Mouse (Mus musculus) gastrocnemius, postnatal 14 days (tissue): ENCODE measurements around the gene Hapln3. TPM values are rescaled to one million over a fixed set of nuclear protein-coding genes. Genes with fewer than 3 reads are reported as not detected.

ENCODE experiments used
- DNase-seq: peaks from one replicate; pipeline ENCODE4 v3.0.0; 2021; ENCODE audit warnings: mixed read lengths
- intact Hi-C: fragments of 180-260 bp; cut with DNase I; formaldehyde crosslinking; loops from one replicate; pipeline ENCODE4 v1.15.1; 2025; ENCODE audit warnings: low total_unique reads
- long read RNA-seq, 2 experiments: library from polyadenylated mRNA; stranded (forward); transcript quantifications; one replicate each; pipeline ENCODE4 v2.0.0; 2021
- total RNA-seq, 2 experiments: library from RNA; stranded (reverse); gene quantifications; 2 replicates each; pipeline ENCODE4 v1.2.3; 2021

Hapln3 gene
- under 1 TPM; 0.49 to 0.55 TPM for total RNA-seq
- long read RNA-seq, experiment 1, partial matches to known transcripts = 0 of 1 reads
- long read RNA-seq, experiment 1, other reads (novel, unspliced or antisense) = 0 of 1 reads
- long read RNA-seq, experiment 2, partial matches to known transcripts = 0 of 1 reads
- long read RNA-seq, experiment 2, other reads (novel, unspliced or antisense) = 0 of 1 reads

GRCm38 (mm10) chr7:79130843-79131444, at the start of gene Hapln3:
Gene Hapln3, minus strand, starts transcription at chr7:79131018.
- intact Hi-C loops = no loop called here
- no peak for DNase-seq

GRCm38 (mm10) chr7:79173800-79174199, 43.0 kb upstream of the Hapln3 start:
- DNase-seq = no peak
- intact Hi-C loops = loop anchor here (2.0 kb wide), 1 partner anchor 21 kb away; no protein-coding TSS in a partner anchor

GRCm38 (mm10) chr7:79171782-79172181, 41.0 kb upstream of the Hapln3 start:
- intact Hi-C loops = no loop called here
- no peak for DNase-seq

- intact Hi-C loops = no loop called here
- DNase-seq = no peak
Measured at GRCm38 (mm10) chr7:79167006-79167562, 36.3 kb upstream of the Hapln3 start.

- no peak for DNase-seq
- intact Hi-C loops = no loop called here
Measured at GRCm38 (mm10) chr7:79159406-79159805, 28.6 kb upstream of the Hapln3 start.

- no peak for DNase-seq
- intact Hi-C loops = no loop called here
Measured at GRCm38 (mm10) chr7:79149522-79149921, 18.7 kb upstream of the Hapln3 start.

GRCm38 (mm10) chr7:79148711-79149266, 18.0 kb upstream of the Hapln3 start, which contains the start of gene Mfge8:
Gene Mfge8, minus strand, starts transcription at chr7:79149060.
- peak; percentile 91 for DNase-seq
- intact Hi-C loops = no loop called here

- no peak for DNase-seq
- intact Hi-C loops = no loop called here
Measured at GRCm38 (mm10) chr7:79147931-79148653, 17.3 kb upstream of the Hapln3 start.

GRCm38 (mm10) chr7:79147011-79147837, 16.4 kb upstream of the Hapln3 start:
- intact Hi-C loops = no loop called here
- DNase-seq = peak; percentile 29

- peak; percentile 76 for DNase-seq
- intact Hi-C loops = loop anchor here (5.0 kb wide), 1 partner anchor 206 kb away; no protein-coding TSS in a partner anchor
Measured at GRCm38 (mm10) chr7:79140897-79141296, 10.1 kb upstream of the Hapln3 start.

GRCm38 (mm10) chr7:79139891-79140591, 9.2 kb upstream of the Hapln3 start:
- intact Hi-C loops = loop anchor here (5.0 kb wide), 1 partner anchor 207 kb away; no protein-coding TSS in a partner anchor
- no peak for DNase-seq

- intact Hi-C loops = no loop called here
- no peak for DNase-seq
Measured at GRCm38 (mm10) chr7:79139328-79139824, 8.6 kb upstream of the Hapln3 start.

- no peak for DNase-seq
- intact Hi-C loops = no loop called here
Measured at GRCm38 (mm10) chr7:79133391-79133790, 2.6 kb upstream of the Hapln3 start.

- DNase-seq = no peak
- intact Hi-C loops = no loop called here
Measured at GRCm38 (mm10) chr7:79130385-79130784, 433 bp downstream of the Hapln3 start.

GRCm38 (mm10) chr7:79129883-79130282, 935 bp downstream of the Hapln3 start:
- intact Hi-C loops = no loop called here
- DNase-seq = no peak

- no peak for DNase-seq
- intact Hi-C loops = no loop called here
Measured at GRCm38 (mm10) chr7:79123465-79123864, 7.4 kb downstream of the Hapln3 start.

- no peak for DNase-seq
- intact Hi-C loops = no loop called here
Measured at GRCm38 (mm10) chr7:79113848-79114247, 17.0 kb downstream of the Hapln3 start.

- DNase-seq = no peak
- intact Hi-C loops = no loop called here
Measured at GRCm38 (mm10) chr7:79096492-79096891, 34.3 kb downstream of the Hapln3 start.
